Mouse (Mus musculus) brain, embryonic 14.5 days (tissue): ENCODE results near the gene Cryaa.

Experiments used
- CTCF ChIP-seq: fragments of 200-500 bp; IDR thresholded peaks from 2 replicates; pipeline ENCODE4 v1.5.1; 2012; ENCODE audit warnings: inconsistent platforms, mild to moderate bottlenecking, moderate library complexity, borderline replicate concordance; ENCODE audit not compliant: insufficient read depth, insufficient read length; ENCODE audit errors: extremely low read depth
- POLR2A ChIP-seq: fragments of 200-500 bp; IDR thresholded peaks from 2 replicates; pipeline ENCODE4 v1.6.1; 2012; ENCODE audit warnings: mild to moderate bottlenecking, inconsistent platforms, borderline replicate concordance; ENCODE audit not compliant: poor library complexity, insufficient read depth, insufficient read length, severe bottlenecking; ENCODE audit errors: extremely low read depth

- TF ChIP-seq POLR2A (no peak), CTCF (no peak)
Observed at GRCm38 (mm10) chr17:31627961-31628360, 49.6 kb upstream of the Cryaa start.
